Comparison of ENCODE assay signal across 21 mouse cellular contexts in genomic region chr15:77860081-77860665, GRCm38 (mm10). TPM values are rescaled to one million over a fixed set of nuclear protein-coding genes. Genes with fewer than 3 reads are reported as not detected.
DNase-seq lines count a peak whose midpoint lies in the region; TF ChIP-seq lines count a peak whose summit lies in the region.
"Had no signal": no experiment of that assay in that cellular context is flagged by ENCODE, and none has a peak within 500 bp of the region (broad histone marks: within the 10 kb centered on the region; RNA-seq: fewer than 3 reads in every experiment).

No protein-coding gene starts in this region.

- no peaks in the 10 kb centered on the region for H3K79me2 ChIP-seq in CH12.LX (replicated peaks; ENCODE audit: control insufficient read depth, extremely low read depth, insufficient read depth, poor library complexity, severe bottlenecking)

- no peak for DNase-seq in gastrocnemius, adult 2 months
- DNase-seq in gastrocnemius, adult 8-10 months (ENCODE audit: low spot score in 2 of 2): no peak
- peak; percentile 41 to 48 for DNase-seq in kidney, postnatal 4 days
- DNase-seq in kidney, adult 9 months: no peak
- no peak for DNase-seq in CH12.LX (ENCODE audit: extremely low read depth)
- DNase-seq in brain, adult 2 months (ENCODE audit: low read depth, low spot score): peak; percentile 72
- no peak for DNase-seq in c-Kit-positive CD71-positive TER-119-positive erythroid progenitor cells, embryonic 14.5 days (ENCODE audit: low spot score)
- DNase-seq: adrenal gland, adult 8-10 months; cerebellum, adult 11-12 months; heart, postnatal 10 days; kidney, adult 18-20 months; left cerebral cortex, postnatal 4 days; liver, postnatal 0 days had no signal

- in situ Hi-C loops in CH12.LX (cut with MboI; ENCODE audit: low pct_ligation_motif_present, low pct_unique_long_range_greater_than_20kb, low sequenced_read_pairs): no loop called here

- dilution Hi-C loops in CH12.LX (cut with MboI; ENCODE audit: extremely low pct_ligation_motif_present, extremely low pct_unique_long_range_greater_than_20kb, low sequenced_read_pairs): no loop called here

- no peaks in the 10 kb centered on the region for H3K36me3 ChIP-seq in CH12.LX (replicated peaks in 1 of 2; ENCODE audit: control insufficient read depth in 1 of 2, insufficient read depth in 1 of 2, low read length in 1 of 2)
- H3K36me3 ChIP-seq: heart, embryonic 13.5 days; hindbrain, embryonic 10.5 days; hindbrain, embryonic 15.5 days; liver, embryonic 12.5 days; midbrain, embryonic 13.5 days; neural tube, embryonic 13.5 days had no signal

- H3K4me1 ChIP-seq in CH12.LX (ENCODE audit: control insufficient read depth in 1 of 2, insufficient read depth in 2 of 2): peaks cover 18 to 40% of the 10 kb centered on the region in 2 experiments

- peak overlapping the region; percentile 16 for H3K27ac ChIP-seq in gastrocnemius, adult 2 months
- H3K27ac ChIP-seq in CH12.LX (ENCODE audit: insufficient read depth, low read depth): no peak overlapping the region
- H3K27ac ChIP-seq: heart, embryonic 13.5 days; hindbrain, embryonic 10.5 days; hindbrain, embryonic 15.5 days; liver, embryonic 12.5 days; macrophage; midbrain, embryonic 13.5 days; neural tube, embryonic 13.5 days had no signal

- no peak for TF ChIP-seq CTCF in gastrocnemius, adult 2 months (IDR thresholded peaks at IDR 0.05)
- no peak for TF ChIP-seq CTCF in CH12.LX (conservative IDR thresholded peaks at IDR 0.05 in 1 of 2, IDR thresholded peaks at IDR 0.05 in 1 of 2; ENCODE audit: low read depth in 2 of 2, low read length in 2 of 2)

- H3K9ac ChIP-seq in CH12.LX (ENCODE audit: insufficient read depth, low read depth): no peak overlapping the region
- H3K9ac ChIP-seq: heart, embryonic 13.5 days; hindbrain, embryonic 15.5 days; liver, embryonic 12.5 days; liver, postnatal 0 days; midbrain, embryonic 13.5 days; neural tube, embryonic 13.5 days had no signal

- H3K4me3 ChIP-seq in gastrocnemius, adult 2 months: no peak overlapping the region
- H3K4me3 ChIP-seq in CH12.LX (replicated peaks in 1 of 3; ENCODE audit: low read depth in 2 of 3, low read length in 2 of 3, poor library complexity in 1 of 3): no peak overlapping the region
- H3K4me3 ChIP-seq: erythroblast, embryonic 14.5 days; heart, embryonic 13.5 days; hindbrain, embryonic 10.5 days; hindbrain, embryonic 15.5 days; liver, embryonic 12.5 days; midbrain, embryonic 13.5 days; neural tube, embryonic 13.5 days had no signal

- no peaks in the 10 kb centered on the region for H3K27me3 ChIP-seq in CH12.LX (replicated peaks)
- H3K27me3 ChIP-seq: heart, embryonic 13.5 days; hindbrain, embryonic 15.5 days; liver, embryonic 12.5 days; neural tube, embryonic 13.5 days had no signal

- TF ChIP-seq EP300 in CH12.LX (IDR thresholded peaks at IDR 0.05; ENCODE audit: low read length): no peak

- peaks cover 17% of the 10 kb centered on the region for H3K9me3 ChIP-seq in CH12.LX (replicated peaks; ENCODE audit: low read length)
- H3K9me3 ChIP-seq: heart, embryonic 13.5 days; hindbrain, embryonic 10.5 days; hindbrain, embryonic 15.5 days; liver, embryonic 12.5 days; midbrain, embryonic 13.5 days; neural tube, embryonic 13.5 days had no signal

- no peak for TF ChIP-seq RAD21 in CH12.LX (IDR thresholded peaks at IDR 0.05; ENCODE audit: low read depth, low read length)

- intact Hi-C loops in gastrocnemius, adult 2 months (cut with DNase I): no loop called here

- H3K4me2 ChIP-seq in CH12.LX (ENCODE audit: insufficient read depth, low read depth, poor library complexity, severe bottlenecking): no peak overlapping the region
- H3K4me2 ChIP-seq: heart, embryonic 13.5 days; hindbrain, embryonic 15.5 days; liver, embryonic 12.5 days; midbrain, embryonic 13.5 days; neural tube, embryonic 13.5 days had no signal

- no peak for TF ChIP-seq POLR2A in CH12.LX (IDR thresholded peaks at IDR 0.05; ENCODE audit: low read depth, low read length)

TF ChIP-seq in CH12.LX, 34 proteins besides CTCF, POLR2A, EP300 and RAD21:
- TF ChIP-seq BHLHE40 (IDR thresholded peaks at IDR 0.05; ENCODE audit: low read depth, low read length): no peak
- no peak for TF ChIP-seq HCFC1 (IDR thresholded peaks at IDR 0.05; ENCODE audit: low read depth, low read length)
- no peak for TF ChIP-seq SIN3A (IDR thresholded peaks at IDR 0.05; ENCODE audit: low read length)
- no peak for TF ChIP-seq CHD1 (IDR thresholded peaks at IDR 0.05; ENCODE audit: low read depth, low read length)
- peak; percentile 84 for TF ChIP-seq TBP (conservative IDR thresholded peaks at IDR 0.05; ENCODE audit: low read depth, low read length)
- no peak for TF ChIP-seq ETS1 (conservative IDR thresholded peaks at IDR 0.05; ENCODE audit: low read depth, low read length)
- no peak for TF ChIP-seq PAX5 (IDR thresholded peaks at IDR 0.05; ENCODE audit: low read length)
- TF ChIP-seq CHD2 (IDR thresholded peaks at IDR 0.05; ENCODE audit: low read length): no peak

RNA-seq across cellular contexts. Expression of gene Myh9, which starts 18.2 kb away (rescaled TPM):
- total RNA-seq in gastrocnemius, adult 2 months (2021): 10 to 100 TPM; 37.4 to 57.4 TPM
- 10 to 100 TPM; 33.4 to 51.3 (median 39.4) TPM for total RNA-seq in gastrocnemius, adult 8-10 months (2022)
- total RNA-seq in CH12.LX (2012; rRNA removed) (128 and 146 TPM in 2 replicates), CH12.LX (2014; rRNA removed) (43.8 and 46.4 TPM in 2 replicates)
- polyA plus RNA-seq in CH12.LX (2012; ENCODE audit: insufficient read length, low read depth): 165 and 178 TPM in 2 replicates

Comparison
In these comparisons a context has a peak if more than half of its experiments do, and no peak if none do; other contexts are left out.
1. DNase-seq: peak in kidney, postnatal 4 days (2 of 2) and brain, adult 2 months (single experiment); none in gastrocnemius, adult 2 months (single experiment), gastrocnemius, adult 8-10 months (0 of 2), kidney, adult 9 months (single experiment), CH12.LX (single experiment) and c-Kit-positive CD71-positive TER-119-positive erythroid progenitor cells, embryonic 14.5 days (single experiment).